Mouse (Mus musculus) layer of hippocampus, postnatal 14 days (tissue): Measurements from ENCODE around the gene Med6. TPM values are rescaled to one million over a fixed set of nuclear protein-coding genes. Genes with fewer than 3 reads are reported as not detected.

Experiments used
- DNase-seq, 2 experiments: peaks; one replicate each; pipeline ENCODE4 v3.0.0; 2021 to 2022; ENCODE audit warnings: low spot score in 2 of 2, mixed read lengths in 1 of 2
- long read RNA-seq, 2 experiments: library from polyadenylated mRNA; stranded (forward); transcript quantifications; one replicate each; pipeline ENCODE4 v2.0.0; 2021
- total RNA-seq, 2 experiments: library from RNA; stranded (reverse); gene quantifications; 2 replicates each; pipeline ENCODE4 v1.2.3; 2021

Gene Med6
- 10 to 100 TPM; 21.9 to 23.8 TPM for total RNA-seq
- long read RNA-seq, experiment 1, transcript Med6-204 (8 exons, 1,059 nt), result major isoform, 12 of 12 reads
- long read RNA-seq, experiment 1, partial matches to known transcripts, result 0 of 12 reads
- long read RNA-seq, experiment 1, other reads (novel, unspliced or antisense), result 0 of 12 reads
- long read RNA-seq, experiment 2, transcript Med6-204 (8 exons, 1,059 nt), result major isoform, 25 of 29 reads
- long read RNA-seq, experiment 2, partial matches to known transcripts, result 4 of 29 reads
- long read RNA-seq, experiment 2, other reads (novel, unspliced or antisense), result 0 of 29 reads

GRCm38 (mm10) chr12:81594902-81595671 is at the start of gene Med6:
Gene Med6, minus strand, starts transcription at chr12:81595008.
- peak; percentile 87 to 94 for DNase-seq

- DNase-seq, result peak; percentile 35 to 47
Measured at GRCm38 (mm10) chr12:81642361-81643082, 47.7 kb upstream of the Med6 start.

- no peak for DNase-seq
Measured at GRCm38 (mm10) chr12:81640656-81641055, 45.8 kb upstream of the Med6 start.

GRCm38 (mm10) chr12:81633246-81633645 is 38.4 kb upstream of the Med6 start:
- no peak for DNase-seq

- DNase-seq, result peak in 1 of 2 experiments; percentile 46
Measured at GRCm38 (mm10) chr12:81631661-81632401, 37.0 kb upstream of the Med6 start.

GRCm38 (mm10) chr12:81630915-81631660 is 36.3 kb upstream of the Med6 start, which contains the start of gene Ttc9:
Gene Ttc9, plus strand, starts transcription at chr12:81631249.
- DNase-seq, result peak; percentile 37 to 62

- DNase-seq, result peak; percentile 54 to 66
Measured at GRCm38 (mm10) chr12:81630520-81630914, 35.7 kb upstream of the Med6 start.

GRCm38 (mm10) chr12:81628091-81628490 is 33.3 kb upstream of the Med6 start:
- no peak for DNase-seq

- no peak for DNase-seq
Measured at GRCm38 (mm10) chr12:81627426-81627825, 32.6 kb upstream of the Med6 start.

- peak in 1 of 2 experiments; percentile 72 for DNase-seq
Measured at GRCm38 (mm10) chr12:81626226-81626861, 31.5 kb upstream of the Med6 start.

GRCm38 (mm10) chr12:81623377-81623776 is 28.6 kb upstream of the Med6 start:
- no peak for DNase-seq

- peak; percentile 69 to 79 for DNase-seq
Measured at GRCm38 (mm10) chr12:81619302-81619701, 24.5 kb upstream of the Med6 start.

GRCm38 (mm10) chr12:81616980-81617379 is 22.2 kb upstream of the Med6 start:
- no peak for DNase-seq

- DNase-seq, result no peak
Measured at GRCm38 (mm10) chr12:81615807-81616206, 21.0 kb upstream of the Med6 start.

GRCm38 (mm10) chr12:81609445-81609844 is 14.6 kb upstream of the Med6 start:
- DNase-seq, result no peak

GRCm38 (mm10) chr12:81604995-81605784 is 10.4 kb upstream of the Med6 start:
- DNase-seq, result no peak

- DNase-seq, result no peak
Measured at GRCm38 (mm10) chr12:81596547-81597262, 1.9 kb upstream of the Med6 start.

GRCm38 (mm10) chr12:81568374-81568773 is 26.4 kb downstream of the Med6 start, which contains the start of gene Adam21:
Gene Adam21, minus strand, starts transcription at chr12:81568474.
- DNase-seq, result no peak
